Mouse (Mus musculus) embryonic fibroblast, embryonic 13.5 days (primary cell): ENCODE measurements around the gene Rapgef4.

Source experiments
- CTCF ChIP-seq: IDR thresholded peaks from 2 replicates; pipeline ENCODE4 v1.5.1; 2011; ENCODE audit warnings: mild to moderate bottlenecking, control low read depth, low read length, moderate library complexity, borderline replicate concordance; ENCODE audit not compliant: insufficient read depth
- POLR2A ChIP-seq: IDR thresholded peaks from 2 replicates; pipeline ENCODE4 v1.6.1; 2011; ENCODE audit warnings: low read depth, mild to moderate bottlenecking, control low read depth, low read length, moderate library complexity

- TF ChIP-seq CTCF (no peak), POLR2A (no peak)
These were observed 320.3 kb downstream of the Rapgef4 start for GRCm38 (mm10) chr2:72301194-72301916.
